Mouse (Mus musculus) limb, embryonic 13.5 days (tissue): ENCODE results near the gene Adamts6. TPM values are rescaled to one million over a fixed set of nuclear protein-coding genes. Genes with fewer than 3 reads are reported as not detected.

ENCODE experiments used
- ATAC-seq: fragments of 200-750 bp; cut with Nextera tagmentation; 2 replicates; pipeline ENCODE4 v1.8.0; 2017; ENCODE audit warnings: low read depth, moderate number of reproducible peaks, moderate TSS enrichment; ENCODE audit not compliant: low FRiP score
- H3K27ac ChIP-seq: fragments of 300-500 bp; sonication (generic); 2 replicates; pipeline ENCODE4 v1.5.1; 2015; ENCODE audit warnings: inconsistent platforms, mild to moderate bottlenecking, moderate library complexity
- H3K27me3 ChIP-seq: fragments of 300-500 bp; sonication (generic); 2 replicates; pipeline ENCODE4 v1.6.1; 2015; ENCODE audit warnings: mild to moderate bottlenecking, inconsistent platforms
- H3K36me3 ChIP-seq: fragments of 300-500 bp; sonication (generic); 2 replicates; pipeline ENCODE4 v1.6.1; 2015; ENCODE audit warnings: inconsistent platforms, mild to moderate bottlenecking, moderate library complexity
- H3K4me1 ChIP-seq: fragments of 300-500 bp; sonication (generic); 2 replicates; pipeline ENCODE4 v1.6.1; 2015; ENCODE audit warnings: inconsistent platforms
- H3K4me2 ChIP-seq: fragments of 300-500 bp; sonication (generic); replicated peaks from 2 replicates; pipeline ENCODE4 v1.6.1; 2015; ENCODE audit warnings: inconsistent platforms, mild to moderate bottlenecking, moderate library complexity
- H3K4me3 ChIP-seq: fragments of 300-500 bp; sonication (generic); 2 replicates; pipeline ENCODE4 v1.5.1; 2015; ENCODE audit warnings: moderate library complexity, mild to moderate bottlenecking, inconsistent platforms
- H3K9ac ChIP-seq: fragments of 300-500 bp; sonication (generic); 2 replicates; pipeline ENCODE4 v1.6.1; 2015; ENCODE audit warnings: mild to moderate bottlenecking, inconsistent platforms
- H3K9me3 ChIP-seq: fragments of 300-500 bp; sonication (generic); 2 replicates; pipeline ENCODE4 v1.6.1; 2016; ENCODE audit warnings: inconsistent platforms
- WGBS: fragments of 180-500 bp; shearing (Covaris S2); methylation state at CpG from one replicate; pipeline ENCODE4 v1.1.7; 2015; 5-methylcytosine and 5-hydroxymethylcytosine counted together
- polyA plus RNA-seq: library from polyadenylated mRNA; unstranded; fragments of >200 nt; fragmentation: Nextera tagmentation; extraction: Ambion mirVana; gene quantifications from 2 replicates; pipeline ENCODE4 v1.2.1, GENCODE M21; 2015

The Adamts6 gene
- polyA plus RNA-seq, 1 experiment from 2014 or later, result 5.8 TPM

DNA sequence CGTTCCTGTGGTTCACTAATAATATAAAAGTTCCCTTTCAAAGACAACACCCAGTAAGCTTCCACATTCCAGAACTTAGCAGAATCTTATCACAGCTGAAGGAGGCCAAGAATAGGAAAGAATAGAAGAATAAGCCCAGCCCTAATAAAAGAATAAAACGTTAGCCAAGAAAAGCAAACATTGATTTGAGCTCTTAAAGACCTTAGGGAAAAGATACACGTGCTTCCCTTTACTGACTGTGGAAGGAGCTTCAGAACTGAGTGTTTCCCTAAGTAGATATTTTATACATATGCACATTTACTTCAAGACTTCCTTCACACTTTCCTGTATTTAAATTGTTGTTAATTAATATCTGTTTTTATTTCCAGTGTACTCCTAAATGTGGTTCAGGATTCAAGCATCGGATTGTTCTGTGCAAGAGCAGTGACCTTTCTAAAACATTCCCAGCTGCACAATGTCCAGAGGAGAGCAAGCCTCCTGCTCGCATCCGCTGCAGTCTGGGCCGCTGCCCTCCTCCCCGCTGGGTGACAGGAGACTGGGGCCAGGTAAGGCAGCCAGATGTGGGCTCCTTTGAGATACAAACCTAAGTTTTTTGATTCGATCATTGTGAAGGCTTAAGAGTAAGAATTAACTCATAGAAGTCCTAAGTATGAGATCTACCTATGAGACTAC lies 188.8 kb downstream of the Adamts6 start:
- H3K36me3 ChIP-seq, result peaks cover 33% of the 10 kb centered on the region
- H3K4me1 ChIP-seq, result no peaks in the 10 kb centered on the region
- ATAC-seq, result no peak; the same call in 1 of the 2 replicates
- H3K4me3 ChIP-seq, result no peak overlapping the region
- H3K4me2 ChIP-seq, result no peak overlapping the region
- H3K9me3 ChIP-seq, result no peaks in the 10 kb centered on the region
- no peak overlapping the region for H3K27ac ChIP-seq
- H3K9ac ChIP-seq, result no peak overlapping the region
- no peaks in the 10 kb centered on the region for H3K27me3 ChIP-seq
- WGBS, result 75% methylated on average over 9 of the region's 9 CpGs

DNA sequence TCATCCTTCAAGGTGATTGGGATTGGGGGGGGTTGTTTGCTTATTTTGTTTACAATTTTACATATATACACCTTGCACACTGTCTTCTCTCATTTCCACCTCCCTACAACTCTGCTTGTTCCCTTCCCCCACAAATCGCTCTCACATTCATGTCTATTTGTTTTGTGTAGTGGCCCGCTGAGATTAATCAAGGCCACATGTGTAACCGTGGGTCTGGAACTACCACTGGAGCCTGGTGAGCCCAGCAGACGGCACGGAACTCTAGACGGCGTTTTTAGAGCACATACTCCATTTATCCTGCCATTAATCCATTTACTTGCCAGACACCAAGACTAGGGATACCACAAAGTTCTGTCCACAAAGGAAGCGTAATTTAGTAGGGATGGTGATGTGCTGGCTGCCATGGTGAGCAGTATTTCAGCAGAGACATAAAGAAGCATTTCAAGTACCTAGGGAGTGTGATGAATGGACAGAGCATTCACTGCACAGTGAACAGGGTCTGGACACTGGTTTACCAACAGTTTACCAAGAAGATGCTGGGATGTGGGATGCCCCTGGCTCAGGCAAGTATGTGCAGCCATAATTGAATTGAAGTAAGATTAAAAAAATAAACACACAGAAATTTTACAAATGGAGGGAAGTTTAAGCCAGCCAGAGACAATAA lies 194.9 kb downstream of the Adamts6 start:
- H3K27me3 ChIP-seq, result no peaks in the 10 kb centered on the region
- no peak overlapping the region for H3K27ac ChIP-seq
- H3K4me1 ChIP-seq, result peaks cover 11% of the 10 kb centered on the region
- no peak overlapping the region for H3K4me2 ChIP-seq
- ATAC-seq, result no peak
- H3K9ac ChIP-seq, result no peak overlapping the region
- H3K4me3 ChIP-seq, result no peak overlapping the region
- WGBS, result 19% methylated on average over 8 of the region's 8 CpGs
- H3K9me3 ChIP-seq, result no peaks in the 10 kb centered on the region
- H3K36me3 ChIP-seq, result peaks cover 17% of the 10 kb centered on the region

DNA sequence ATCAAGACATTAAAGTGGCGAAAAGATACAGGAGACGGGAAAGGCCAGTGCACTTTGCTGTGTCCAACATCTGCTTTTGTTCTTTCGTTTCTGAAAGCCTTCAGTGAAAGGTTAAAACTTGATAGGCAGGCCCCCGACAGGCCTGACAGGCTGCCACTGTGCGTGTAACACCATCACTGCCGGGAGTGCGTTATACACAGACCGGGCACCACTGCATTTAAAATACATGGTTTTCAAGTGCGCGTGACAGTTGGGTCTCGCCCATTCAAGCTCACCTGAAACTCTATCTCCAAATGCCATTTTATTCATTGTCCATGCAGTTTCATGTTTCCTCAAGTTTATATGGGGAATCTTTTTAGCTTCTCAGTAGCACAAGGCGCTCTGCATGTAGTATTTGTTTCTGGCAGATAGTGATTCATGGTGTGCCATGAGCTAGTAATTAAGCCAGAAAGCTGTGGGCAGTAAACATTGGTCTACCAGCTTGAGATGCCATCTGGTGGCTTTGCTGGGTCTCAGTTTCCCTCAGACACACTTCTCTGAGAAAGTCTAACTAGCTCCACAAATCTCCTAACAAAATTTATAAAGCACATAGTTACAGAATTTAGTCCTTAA lies 195.6 kb downstream of the Adamts6 start:
- Histone ChIP-seq H3K4me2 (no peak overlapping the region), H3K9me3 (no peaks in the 10 kb centered on the region), H3K4me1 (peaks cover 11% of the 10 kb centered on the region), H3K27me3 (no peaks in the 10 kb centered on the region), H3K27ac (no peak overlapping the region), H3K4me3 (no peak overlapping the region), H3K9ac (no peak overlapping the region), H3K36me3 (peaks cover 17% of the 10 kb centered on the region)
- 54% methylated on average over 12 of the region's 12 CpGs for WGBS
- ATAC-seq, result no peak

DNA sequence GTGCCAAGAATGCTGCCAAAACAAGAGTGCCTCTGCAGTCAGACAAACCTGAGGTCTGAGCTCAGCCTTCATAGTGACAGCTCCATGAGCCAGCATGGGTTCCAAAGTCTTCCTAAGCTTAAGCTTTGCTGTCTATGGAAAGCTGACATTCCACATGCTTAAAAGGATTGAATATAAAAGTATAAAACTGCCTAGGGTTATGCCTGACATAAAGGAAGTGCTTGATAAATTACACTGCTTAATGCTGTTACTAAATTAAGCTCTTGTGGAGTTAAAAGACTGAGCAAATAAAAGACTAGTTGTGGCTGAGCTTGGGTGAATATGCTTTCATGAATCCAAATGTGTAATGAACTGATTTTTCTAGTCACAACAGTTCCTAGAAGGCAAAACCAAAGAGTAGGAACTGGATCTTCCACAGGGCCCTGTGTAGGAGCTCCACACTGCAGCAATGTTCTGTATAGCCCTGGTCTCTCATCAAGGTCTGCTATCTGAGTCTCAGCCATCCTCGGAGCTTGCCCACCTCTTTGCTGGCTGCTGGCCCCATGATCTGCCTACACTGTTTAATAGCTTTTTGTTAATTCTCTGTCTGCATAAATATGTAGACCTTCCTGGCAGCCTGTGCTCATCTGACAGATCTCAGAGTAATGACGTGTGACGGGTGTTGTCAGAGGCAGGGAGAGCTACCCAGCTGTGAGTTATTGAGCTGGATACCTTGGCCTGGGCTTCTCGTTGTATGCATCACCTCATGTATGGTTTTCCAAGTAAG lies 203.6 kb downstream of the Adamts6 start:
- no peaks in the 10 kb centered on the region for H3K9me3 ChIP-seq
- H3K4me1 ChIP-seq, result peaks cover 39% of the 10 kb centered on the region
- H3K4me3 ChIP-seq, result no peak overlapping the region
- H3K27ac ChIP-seq, result no peak overlapping the region
- ATAC-seq, result no peak
- H3K4me2 ChIP-seq, result no peak overlapping the region
- 76% methylated on average over 4 of the region's 4 CpGs for WGBS
- no peak overlapping the region for H3K9ac ChIP-seq
- H3K27me3 ChIP-seq, result no peaks in the 10 kb centered on the region
- H3K36me3 ChIP-seq, result no peaks in the 10 kb centered on the region; the same call in 1 of the 2 replicates

DNA sequence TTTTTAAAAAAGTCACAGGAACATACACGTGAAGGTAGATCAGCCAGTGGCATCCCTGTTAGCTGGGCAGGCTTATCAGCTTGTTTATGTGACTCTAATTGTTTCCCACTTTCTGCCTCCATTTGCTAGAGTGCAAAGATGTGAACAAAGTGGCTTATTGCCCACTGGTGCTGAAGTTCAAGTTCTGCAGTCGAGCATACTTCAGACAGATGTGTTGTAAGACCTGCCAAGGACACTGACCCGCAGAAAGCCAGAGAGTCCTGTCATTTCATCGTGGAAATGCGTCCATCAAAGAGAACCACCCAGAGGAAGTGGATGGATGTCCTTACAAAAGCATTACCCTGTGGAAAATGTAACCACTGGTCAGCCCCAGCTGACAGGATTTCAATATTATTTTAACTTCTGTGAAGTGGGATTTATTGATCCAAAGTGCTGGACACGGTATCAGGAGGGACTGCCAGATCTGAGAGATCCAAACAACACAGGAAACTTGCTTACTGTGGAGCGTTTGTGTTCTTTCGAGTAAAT lies 205.9 kb downstream of the Adamts6 start:
- Histone ChIP-seq H3K4me1 (peaks cover 39% of the 10 kb centered on the region), H3K9me3 (no peaks in the 10 kb centered on the region), H3K27ac (peak overlapping the region; percentile 33; the same call in 1 of the 2 replicates), H3K9ac (no peak overlapping the region), H3K36me3 (no peaks in the 10 kb centered on the region; the same call in 1 of the 2 replicates), H3K4me2 (no peak overlapping the region), H3K27me3 (no peaks in the 10 kb centered on the region), H3K4me3 (no peak overlapping the region)
- no peak for ATAC-seq
- WGBS, result 52% methylated on average over 8 of the region's 8 CpGs

DNA sequence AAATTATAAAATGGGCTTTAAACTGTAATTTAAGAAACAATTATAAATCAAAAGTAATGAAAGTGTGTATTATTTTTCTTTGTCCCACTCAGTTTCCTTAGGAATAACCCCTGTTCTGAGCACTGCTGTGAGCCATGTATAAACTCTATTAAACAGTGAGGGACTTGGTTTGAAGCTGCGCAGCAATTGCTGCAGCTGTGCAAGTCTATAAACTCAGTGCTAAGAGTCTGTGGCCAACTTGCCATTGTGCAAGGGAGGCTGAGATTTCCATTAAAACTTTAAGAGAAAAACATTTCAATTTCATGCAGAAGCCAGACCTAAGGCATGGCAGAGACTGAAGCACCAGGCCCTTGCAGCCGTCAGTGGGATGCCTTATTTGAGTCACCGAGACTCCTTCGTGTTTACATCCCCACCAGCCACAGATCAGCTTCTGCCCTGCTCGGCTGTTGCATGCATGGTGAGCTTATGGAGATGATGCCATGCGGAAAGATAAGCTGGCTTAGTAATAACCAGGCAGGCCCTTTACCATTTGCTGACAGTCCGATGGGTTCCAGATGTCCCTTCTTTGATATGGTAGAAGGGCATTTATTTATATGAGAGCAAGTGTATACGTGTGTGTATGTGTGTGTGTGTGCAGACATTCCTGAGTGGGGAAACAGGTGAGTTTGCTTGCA lies 206.7 kb downstream of the Adamts6 start:
- WGBS, result 26% methylated on average over 8 of the region's 8 CpGs
- no peaks in the 10 kb centered on the region for H3K9me3 ChIP-seq
- H3K4me2 ChIP-seq, result peak overlapping the region; percentile 2; the same call in 1 of the 2 replicates
- H3K9ac ChIP-seq, result no peak overlapping the region
- peak overlapping the region; percentile 76 for H3K27ac ChIP-seq
- no peaks in the 10 kb centered on the region; the same call in 1 of the 2 replicates for H3K36me3 ChIP-seq
- H3K4me3 ChIP-seq, result no peak overlapping the region
- peaks cover 39% of the 10 kb centered on the region for H3K4me1 ChIP-seq
- peak; percentile 82 for ATAC-seq
- H3K27me3 ChIP-seq, result no peaks in the 10 kb centered on the region

DNA sequence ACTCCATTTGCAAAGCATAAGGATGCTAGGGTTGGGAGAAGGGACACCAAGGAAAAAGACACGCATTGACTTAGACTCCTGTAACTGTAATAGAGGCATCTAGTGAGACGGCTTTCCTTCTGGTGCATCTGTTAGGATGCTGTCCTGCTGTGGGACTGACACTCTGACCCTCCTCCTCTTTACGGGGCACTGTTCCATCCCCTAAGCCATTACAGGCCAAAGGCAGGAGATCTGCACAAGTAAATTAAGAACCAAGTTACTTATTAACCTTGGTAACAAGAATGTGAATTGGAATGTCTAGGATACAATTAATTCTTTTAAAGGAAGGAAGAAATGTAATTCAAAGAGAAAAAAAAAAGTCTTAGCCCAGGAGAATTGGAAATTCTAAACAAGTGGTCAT lies 210.0 kb downstream of the Adamts6 start:
- H3K9ac ChIP-seq, result no peak overlapping the region
- no peak for ATAC-seq
- H3K36me3 ChIP-seq, result no peaks in the 10 kb centered on the region; the same call in 1 of the 2 replicates
- H3K4me2 ChIP-seq, result no peak overlapping the region
- WGBS, result 73% methylated on average over 3 of the region's 3 CpGs
- peaks cover 28% of the 10 kb centered on the region for H3K4me1 ChIP-seq
- H3K27me3 ChIP-seq, result no peaks in the 10 kb centered on the region
- no peak overlapping the region for H3K4me3 ChIP-seq
- no peaks in the 10 kb centered on the region for H3K9me3 ChIP-seq
- H3K27ac ChIP-seq, result no peak overlapping the region

DNA sequence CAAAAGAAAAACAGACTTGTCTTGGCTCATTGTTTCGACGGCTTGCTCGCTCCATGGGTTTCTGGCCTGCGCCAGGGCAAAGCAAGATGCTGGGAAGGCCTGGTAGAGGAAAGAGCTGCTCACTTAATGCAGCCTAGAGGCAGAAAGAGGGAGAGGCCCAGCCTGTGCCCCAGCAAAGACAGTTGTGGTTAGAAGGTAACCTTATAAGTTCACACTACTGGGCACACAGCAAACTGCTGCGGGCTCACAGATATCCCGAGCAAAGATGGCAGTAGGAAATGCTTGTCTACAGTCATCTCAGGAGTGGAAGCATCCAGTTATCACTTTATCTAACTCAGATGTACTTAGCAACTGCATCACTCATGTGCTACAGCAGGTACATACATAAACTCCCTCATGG lies 211.0 kb downstream of the Adamts6 start:
- Histone ChIP-seq H3K9me3 (no peaks in the 10 kb centered on the region), H3K4me2 (no peak overlapping the region), H3K4me3 (no peak overlapping the region), H3K36me3 (no peaks in the 10 kb centered on the region; the same call in 1 of the 2 replicates), H3K27ac (no peak overlapping the region), H3K9ac (no peak overlapping the region), H3K4me1 (peaks cover 20% of the 10 kb centered on the region), H3K27me3 (no peaks in the 10 kb centered on the region)
- no peak for ATAC-seq
- 98% methylated on average over 6 of the region's 6 CpGs for WGBS

DNA sequence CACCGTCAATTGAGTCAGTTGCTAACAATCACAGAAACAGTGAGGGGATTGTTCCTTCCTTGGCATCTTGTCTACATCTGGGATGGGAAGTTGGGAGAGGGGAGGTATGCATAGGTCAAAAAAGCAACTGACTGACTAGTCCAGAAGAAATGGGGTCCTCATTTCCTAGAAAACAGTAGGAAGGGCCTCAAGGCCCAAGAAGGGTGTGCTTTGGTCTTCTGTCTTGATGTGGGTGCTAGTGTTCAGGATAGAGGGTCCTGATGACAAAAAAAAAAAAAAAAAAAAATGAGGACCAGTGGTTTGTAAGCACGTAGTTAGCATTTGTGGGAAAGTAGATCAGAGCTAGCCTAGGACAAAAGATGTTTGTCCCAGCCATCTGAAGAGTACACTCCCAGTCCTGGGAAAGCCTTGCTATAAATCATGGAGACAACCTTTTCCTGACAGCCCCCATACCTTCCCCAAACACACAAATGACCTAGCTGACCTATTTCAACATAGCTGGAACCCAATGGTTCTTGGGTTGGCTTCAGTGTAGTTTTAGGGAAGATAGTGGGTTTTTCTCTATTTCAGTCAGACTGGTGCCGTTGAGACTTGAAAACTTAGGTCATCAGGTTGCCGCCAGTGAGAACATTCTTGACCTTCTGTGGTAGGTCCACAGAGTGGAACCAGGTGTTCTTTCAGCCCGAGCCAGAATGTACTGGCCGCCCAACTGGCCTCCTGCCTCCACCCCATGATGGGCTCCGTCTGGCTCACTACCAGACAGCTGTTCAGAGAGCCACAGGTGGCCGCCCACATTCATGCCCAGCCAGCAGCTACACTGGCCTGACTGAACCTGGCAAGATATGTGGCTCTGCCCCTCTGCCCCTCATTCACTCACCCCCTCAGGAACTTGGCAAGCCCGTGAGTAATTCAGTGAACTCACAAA lies 211.7 kb downstream of the Adamts6 start:
- no peak overlapping the region for H3K27ac ChIP-seq
- H3K27me3 ChIP-seq, result no peaks in the 10 kb centered on the region
- 64% methylated on average over 9 of the region's 9 CpGs for WGBS
- H3K4me1 ChIP-seq, result peaks cover 17% of the 10 kb centered on the region
- no peaks in the 10 kb centered on the region; the same call in 1 of the 2 replicates for H3K36me3 ChIP-seq
- H3K9ac ChIP-seq, result no peak overlapping the region
- no peak overlapping the region for H3K4me2 ChIP-seq
- H3K9me3 ChIP-seq, result no peaks in the 10 kb centered on the region
- no peak overlapping the region for H3K4me3 ChIP-seq
- ATAC-seq, result 0 out of 2 replicates have a peak, but pooled peaks have one; percentile 38

DNA sequence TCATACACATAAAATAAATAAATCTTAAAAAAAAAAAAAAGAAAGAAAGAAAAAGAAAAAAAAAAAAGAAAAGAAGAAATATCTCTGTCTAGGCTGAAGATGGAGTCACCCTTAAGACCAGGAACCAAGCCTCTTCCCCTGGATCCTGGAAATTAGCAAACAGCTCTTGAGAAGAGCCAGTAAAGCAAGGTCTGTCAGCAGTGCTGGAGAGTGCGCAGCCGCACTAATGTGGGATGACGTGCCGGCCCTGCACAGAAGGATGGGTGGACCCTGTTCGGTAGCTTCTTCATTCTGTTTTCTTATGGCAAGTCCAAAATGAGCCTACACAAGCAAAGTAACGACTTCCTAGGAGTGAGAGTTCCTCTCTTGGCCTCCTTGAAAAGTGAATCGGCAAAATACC lies 214.8 kb downstream of the Adamts6 start:
- Histone ChIP-seq H3K4me2 (no peak overlapping the region), H3K4me3 (no peak overlapping the region), H3K9me3 (no peaks in the 10 kb centered on the region), H3K9ac (no peak overlapping the region), H3K36me3 (no peaks in the 10 kb centered on the region), H3K4me1 (no peaks in the 10 kb centered on the region), H3K27ac (no peak overlapping the region), H3K27me3 (no peaks in the 10 kb centered on the region)
- 94% methylated on average over 7 of the region's 7 CpGs for WGBS
- ATAC-seq, result no peak
